Mouse (Mus musculus) kidney, postnatal 36 days (tissue): ENCODE results near the gene Tmsb15b2.
"Not testable (repeated sequence)": the region's sequence is repeated elsewhere in the genome, so short reads cannot be mapped to it uniquely, and the experiment has no call there.

ENCODE experiments used
- DNase-seq, 2 experiments: peaks; one replicate each; pipeline ENCODE4 v3.0.0; 2021 to 2022; ENCODE audit warnings: mixed read lengths in 2 of 2

Tmsb15b2 gene

GRCm38 (mm10) chrX:136975397-136975796 lies at the start of gene Tmsb15b2:
TSS of gene Tmsb15b2 (minus strand) at chrX:136975497.
- not testable (repeated sequence) for DNase-seq

DNA sequence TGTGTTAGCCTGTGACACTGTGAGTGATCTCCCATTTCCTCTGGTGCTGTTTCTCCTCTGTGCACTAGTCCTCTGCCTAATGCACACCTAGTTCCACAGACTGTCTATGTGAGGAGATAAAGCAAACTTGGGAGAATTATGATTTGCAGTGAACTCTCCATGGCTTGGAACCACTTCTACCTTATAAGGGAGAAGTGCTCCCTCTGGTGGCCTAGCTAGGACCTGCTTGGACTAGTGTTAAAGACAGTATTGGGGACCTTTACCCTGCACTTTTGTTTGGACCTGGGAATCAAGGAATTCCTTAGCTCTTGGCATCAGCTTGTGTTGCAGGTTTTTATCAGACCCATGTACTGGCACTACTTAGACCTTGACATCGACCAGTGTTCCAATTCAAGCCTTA lies 44.0 kb upstream of the Tmsb15b2 start:
- DNase-seq: peak; percentile 62 to 82

DNA sequence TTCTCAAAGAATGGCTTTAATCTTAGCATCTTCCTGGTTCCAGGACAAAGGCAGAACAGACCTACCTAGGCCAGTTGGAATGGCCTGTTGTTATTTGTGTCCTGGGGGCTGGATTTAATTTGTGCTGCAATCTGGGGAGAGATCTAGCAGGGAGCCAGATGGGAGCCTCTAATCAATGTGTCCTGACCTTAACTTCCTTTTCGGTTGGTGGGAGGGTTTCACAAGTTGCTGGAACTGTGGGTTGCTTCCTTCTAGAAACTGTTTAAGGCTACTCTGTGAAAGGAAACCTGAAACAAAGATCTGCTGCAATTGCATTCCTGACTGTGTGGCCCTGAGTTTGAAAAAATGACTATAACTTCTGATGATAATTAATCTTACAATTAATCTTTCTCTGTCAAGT lies 42.4 kb upstream of the Tmsb15b2 start:
- DNase-seq: no peak

DNA sequence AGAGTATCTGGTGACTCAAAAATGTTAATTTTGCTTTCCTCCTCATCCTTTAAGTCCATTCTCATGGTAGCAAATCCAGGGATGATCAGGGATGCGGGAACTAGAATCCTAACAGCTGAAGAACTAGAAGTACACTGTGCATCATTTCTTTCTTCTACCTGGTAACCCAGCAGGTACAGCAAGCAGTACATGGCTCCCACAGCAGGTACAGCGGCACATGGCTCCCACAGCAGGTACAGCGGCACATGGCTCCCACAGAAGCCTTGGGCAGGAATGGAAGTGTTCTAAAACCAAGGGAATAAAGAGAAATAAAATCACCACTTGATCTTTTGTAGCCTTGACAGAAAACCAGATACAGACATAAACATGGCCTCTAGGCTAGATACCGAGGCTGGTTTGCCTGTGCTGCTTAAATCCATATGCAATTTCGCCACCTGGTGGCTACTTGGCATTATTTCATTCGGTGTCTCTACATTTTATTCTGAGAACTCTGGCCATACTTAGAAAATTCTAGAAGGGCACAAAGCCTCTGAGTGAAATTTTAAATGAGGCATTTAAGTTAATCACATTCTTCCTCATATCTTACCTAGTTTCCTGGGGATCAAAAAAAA lies 39.9 kb upstream of the Tmsb15b2 start:
- peak; percentile 54 to 69 for DNase-seq

GRCm38 (mm10) chrX:136996256-136996655 lies 21.0 kb upstream of the Tmsb15b2 start:
- DNase-seq: no peak

- no peak for DNase-seq
Measured at GRCm38 (mm10) chrX:136993641-136994040, 18.3 kb upstream of the Tmsb15b2 start.

DNA sequence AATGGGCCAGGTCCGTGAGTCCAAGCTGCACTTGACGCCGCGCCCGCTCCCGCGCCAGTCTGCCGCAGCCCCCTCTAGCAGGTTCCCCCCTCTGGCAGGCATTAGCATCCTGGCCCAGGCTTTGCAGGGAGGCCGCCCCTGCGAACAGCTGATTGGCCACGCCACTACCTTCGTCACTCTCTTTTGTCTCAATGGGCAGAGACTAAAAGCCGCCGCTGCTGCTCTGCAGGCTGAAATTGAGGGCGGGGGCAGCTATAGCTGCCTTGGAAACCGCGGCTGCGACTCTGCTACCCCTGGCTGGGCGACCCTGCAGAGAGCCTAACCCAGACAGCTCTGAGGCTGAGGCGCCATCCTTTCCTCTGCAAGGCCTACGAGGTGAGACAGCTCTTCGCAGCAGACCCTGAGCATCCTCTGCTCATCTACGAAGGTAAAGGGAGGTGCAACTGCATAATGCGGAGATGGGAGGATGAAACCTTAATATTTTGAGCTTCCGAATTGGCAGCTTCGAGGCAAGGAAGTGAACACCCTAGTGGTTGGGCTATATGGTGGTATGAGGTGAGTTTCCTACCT lies 17.8 kb upstream of the Tmsb15b2 start, which contains the start of gene Zcchc18:
Gene Zcchc18 (plus strand): TSS at position 178 of the 570 bp plus-strand sequence.
- peak; percentile 33 to 43 for DNase-seq

DNA sequence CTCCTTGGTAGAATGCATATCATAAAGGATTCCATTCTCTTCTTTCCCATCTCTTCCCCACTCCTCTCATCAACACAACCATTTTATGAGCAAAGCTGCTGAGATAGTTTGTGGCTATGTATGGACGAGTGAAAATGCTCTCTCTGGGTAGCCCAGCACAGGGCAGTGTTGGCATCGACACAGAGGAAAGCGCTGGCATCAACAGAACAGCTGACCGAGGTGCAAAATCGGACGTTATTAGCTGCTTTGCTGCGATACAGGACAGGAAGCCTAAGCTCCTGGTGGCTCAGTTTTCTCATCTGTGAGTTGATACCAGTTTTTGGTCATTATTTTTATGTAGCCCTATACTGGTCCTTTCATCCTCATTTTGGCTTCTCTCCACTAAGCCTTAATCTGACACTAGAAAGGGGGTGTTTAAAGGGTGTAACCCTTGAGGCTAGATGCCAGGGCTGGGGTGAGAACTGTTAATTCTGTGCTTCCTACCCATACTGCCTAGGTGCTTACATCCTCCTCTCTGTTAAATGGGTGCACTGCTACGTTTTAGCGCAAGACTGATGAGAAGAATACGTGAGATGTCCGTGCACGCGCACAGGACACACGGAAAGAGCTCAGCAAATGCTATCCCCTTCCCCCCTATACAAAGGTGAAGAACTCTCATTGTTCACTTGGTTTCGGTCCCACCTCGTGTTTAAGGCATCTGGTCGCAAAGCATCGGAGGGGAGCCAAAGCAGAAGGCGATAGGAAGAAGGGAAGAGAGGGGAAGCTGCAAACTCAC lies 17.1 kb upstream of the Tmsb15b2 start:
- DNase-seq: no peak

DNA sequence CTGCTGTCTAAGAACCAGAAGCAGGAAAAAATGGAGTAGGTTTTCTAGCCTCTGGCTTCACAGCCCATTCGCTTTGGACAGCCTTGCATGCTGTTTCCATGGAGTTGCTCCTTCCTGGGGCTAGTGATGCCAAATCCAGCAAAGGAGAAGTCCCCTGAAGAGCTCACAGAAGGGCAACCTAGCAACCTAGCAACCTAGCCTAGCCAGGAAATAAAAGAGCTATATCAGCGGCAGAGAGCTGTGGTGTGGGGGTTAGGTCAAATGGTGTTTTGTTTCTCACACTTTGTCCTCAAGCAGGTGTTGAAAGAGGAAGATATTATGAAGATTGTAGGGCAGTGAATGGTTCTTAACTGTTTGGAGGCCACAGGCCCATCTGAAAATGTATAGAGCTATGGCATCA lies 16.0 kb upstream of the Tmsb15b2 start:
- no peak for DNase-seq

- no peak for DNase-seq
Measured at GRCm38 (mm10) chrX:136986039-136986438, 10.7 kb upstream of the Tmsb15b2 start.

DNA sequence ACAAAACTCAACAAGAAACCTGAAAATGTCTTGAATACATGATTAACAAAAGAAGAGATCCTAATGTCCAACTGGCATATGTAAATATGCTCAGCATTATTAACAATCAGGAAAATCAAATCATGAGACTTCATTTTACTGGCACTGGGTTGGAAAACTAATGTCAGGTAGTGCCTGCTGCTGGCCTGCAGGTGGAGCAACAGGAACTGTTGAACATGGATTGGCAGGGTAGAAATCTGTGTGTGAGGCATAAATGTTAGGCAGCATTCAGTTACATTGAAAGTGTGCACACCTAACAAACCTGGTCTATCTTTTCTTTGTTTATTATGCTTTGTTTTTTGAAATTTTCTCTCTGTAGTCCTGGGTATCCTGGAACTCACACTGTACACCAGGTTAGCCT lies 3.3 kb upstream of the Tmsb15b2 start:
- peak in 1 of 2 experiments; percentile 19 for DNase-seq

DNA sequence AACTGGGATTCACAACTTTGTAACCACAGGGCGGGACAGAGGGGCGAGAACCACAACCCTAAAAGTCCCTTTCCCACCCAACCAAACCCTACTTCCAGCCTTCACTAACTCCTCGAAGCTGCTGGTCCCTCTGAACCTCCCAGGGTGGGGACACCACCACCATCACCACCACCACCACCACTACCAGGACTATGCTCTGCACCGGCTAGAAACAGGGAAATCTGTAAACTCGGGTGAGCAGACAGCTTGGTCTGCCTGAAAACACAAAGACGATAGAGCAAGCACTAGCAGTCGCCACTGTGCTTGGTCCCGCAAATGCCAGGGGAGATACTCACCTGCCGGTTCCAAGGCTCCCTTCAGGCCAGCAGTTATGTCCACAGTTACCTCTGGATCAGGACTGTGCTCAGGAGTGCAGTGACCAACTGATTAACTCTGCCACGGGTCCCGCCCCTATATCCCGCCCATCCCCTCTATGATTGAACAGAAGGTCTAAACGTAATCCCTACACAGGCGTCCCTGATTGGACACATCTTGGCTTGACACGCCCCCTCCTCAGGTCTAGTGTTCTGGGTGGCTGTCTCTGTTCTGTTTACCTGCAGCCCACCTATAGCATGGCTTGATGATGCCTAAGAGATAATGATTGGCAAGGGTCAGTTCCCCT lies 1.3 kb upstream of the Tmsb15b2 start, which contains the start of the genes Tmsb15l and Tmsb15b1:
Gene Tmsb15l (minus strand): TSS at position 446 of the 661 bp plus-strand sequence.
Gene Tmsb15b1 (minus strand): TSS at position 451 of the 661 bp plus-strand sequence.
- DNase-seq: peak; percentile 67 to 79

GRCm38 (mm10) chrX:136959688-136960087 lies 15.6 kb downstream of the Tmsb15b2 start:
- peak; percentile 13 to 39 for DNase-seq

DNA sequence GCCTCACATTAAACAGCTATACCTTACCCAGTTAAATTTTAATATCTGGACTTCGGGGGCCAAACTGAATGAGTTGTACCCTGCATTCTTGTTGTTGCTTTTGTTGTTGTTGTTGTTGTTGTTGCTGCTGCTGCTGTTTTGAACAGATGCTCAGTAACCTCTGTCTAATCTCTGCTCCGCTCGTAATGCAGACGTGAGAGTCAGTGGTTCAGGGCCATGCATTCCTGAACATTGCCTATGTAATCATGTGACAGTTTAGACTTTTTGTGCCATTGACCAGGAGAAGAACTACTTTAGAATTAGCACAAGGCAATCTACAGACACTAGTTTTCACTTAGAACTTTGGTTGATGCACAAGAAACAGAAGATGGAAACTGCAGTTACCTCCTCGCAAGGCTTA lies 17.0 kb downstream of the Tmsb15b2 start:
- DNase-seq: not testable (repeated sequence)

DNA sequence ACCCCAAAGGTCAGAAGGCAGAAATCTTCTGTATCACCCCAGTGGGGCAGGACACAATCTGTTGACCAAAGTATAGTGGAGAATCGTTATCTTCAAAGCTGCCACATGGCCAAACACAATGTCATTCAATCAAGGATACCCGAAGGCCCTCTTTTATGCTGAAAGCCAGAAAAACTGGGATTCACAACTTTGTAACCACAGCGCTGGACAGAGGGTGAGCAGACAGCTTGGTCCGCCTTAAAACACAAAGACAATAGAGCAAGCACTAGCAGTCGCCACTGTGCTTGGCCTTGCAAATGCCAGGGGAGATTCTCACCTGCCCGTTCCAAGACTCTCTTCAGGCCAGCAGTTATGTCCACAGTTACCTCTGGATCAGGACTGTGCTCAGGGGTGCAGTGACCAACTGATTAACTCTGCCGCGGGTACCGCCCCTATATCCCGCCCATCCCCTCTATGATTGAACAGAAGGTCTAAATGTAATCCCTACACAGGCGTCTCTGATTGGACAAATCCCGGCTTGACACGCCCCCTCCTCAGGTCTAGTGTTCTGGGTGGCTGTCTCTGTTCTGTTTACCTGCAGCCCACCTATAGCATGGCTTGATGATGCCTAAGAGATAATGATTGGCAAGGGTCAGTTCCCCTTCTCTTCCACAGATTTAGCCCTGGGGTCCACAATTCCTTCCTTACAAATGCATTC lies 17.6 kb downstream of the Tmsb15b2 start:
- peak; percentile 54 to 83 for DNase-seq

- DNase-seq: no peak
Measured at GRCm38 (mm10) chrX:136937985-136938384, 37.3 kb downstream of the Tmsb15b2 start.

- DNase-seq: no peak
Measured at GRCm38 (mm10) chrX:136927031-136927430, 48.3 kb downstream of the Tmsb15b2 start, which contains the start of gene H2bfm. TSS of gene H2bfm (plus strand) at chrX:136927325.

DNA sequence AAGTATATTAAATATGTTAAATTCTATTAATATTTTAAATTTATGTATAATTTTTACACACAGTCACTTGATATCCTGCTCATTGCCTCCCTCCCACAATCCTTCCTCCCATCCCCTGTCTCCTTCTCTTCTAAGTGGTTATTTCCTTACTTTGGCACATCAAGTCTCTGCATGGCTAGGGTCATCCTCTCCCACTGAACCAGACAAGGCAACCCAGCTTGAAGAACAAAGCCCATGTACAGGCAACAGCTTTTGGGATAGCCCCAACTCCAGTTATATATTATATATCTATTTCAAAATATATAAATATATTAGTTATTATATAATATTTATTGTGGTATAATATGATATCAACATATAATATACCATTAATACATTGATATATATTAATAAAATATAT lies 49.4 kb downstream of the Tmsb15b2 start:
- no peak for DNase-seq
